Mouse (Mus musculus) kidney, adult 18-20 months (tissue): ENCODE measurements around the gene Zfp646.
"Not testable (repeated sequence)": the region's sequence is repeated elsewhere in the genome, so short reads cannot be mapped to it uniquely, and the experiment has no call there.

ENCODE experiments used
- DNase-seq: peaks from one replicate; pipeline ENCODE4 v3.0.0; 2021

Gene Zfp646

GRCm38 (mm10) chr7:127886551-127886950 lies 10.5 kb downstream of the Zfp646 start:
- DNase-seq = no peak

GRCm38 (mm10) chr7:127887191-127887590 lies 11.2 kb downstream of the Zfp646 start:
- DNase-seq = no peak

DNA sequence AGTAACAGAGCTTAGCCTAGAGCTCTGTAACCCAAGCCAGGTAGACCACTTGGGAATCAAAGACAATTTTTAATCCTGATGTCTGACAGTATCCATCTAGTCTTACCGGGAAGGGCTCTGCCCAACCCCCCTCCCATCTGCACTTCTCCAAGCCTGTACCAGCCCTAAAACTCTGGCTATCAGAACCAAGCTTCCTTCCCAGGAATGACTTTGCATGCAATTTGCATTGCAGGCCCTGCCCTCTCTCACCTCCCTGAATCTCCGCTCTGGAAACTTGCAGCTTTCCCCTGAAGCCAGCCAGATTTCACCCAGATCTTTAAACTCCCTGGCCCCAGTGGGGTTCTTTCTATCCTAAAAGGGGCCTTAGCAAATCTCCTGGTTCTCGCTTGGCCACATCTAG lies 11.8 kb downstream of the Zfp646 start:
- DNase-seq = no peak

GRCm38 (mm10) chr7:127888821-127889220 lies 12.8 kb downstream of the Zfp646 start:
- no peak for DNase-seq

GRCm38 (mm10) chr7:127890798-127891197 lies 14.8 kb downstream of the Zfp646 start, which contains the start of gene Prss53:
Prss53 (minus strand) TSS chr7:127890970.
- peak; percentile 77 for DNase-seq

DNA sequence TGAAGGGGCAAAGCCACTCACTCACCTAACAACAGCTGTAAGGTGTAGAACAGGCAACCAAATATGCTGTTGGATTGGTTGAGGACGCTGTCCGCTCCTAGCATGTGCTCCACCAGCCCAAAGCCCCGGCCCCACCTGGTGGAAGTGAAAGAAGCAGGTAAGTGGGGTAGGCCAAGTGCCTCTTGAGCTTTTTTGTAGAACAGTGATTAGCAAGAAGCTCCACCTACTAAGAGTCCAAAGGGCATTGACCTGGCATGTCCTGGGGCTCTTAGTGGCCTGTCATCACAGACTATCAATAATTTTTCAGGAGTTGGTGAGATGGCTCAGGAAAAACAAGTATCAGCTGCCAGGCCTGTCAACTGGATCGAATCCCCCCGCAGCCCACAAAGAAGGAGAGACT lies 18.5 kb downstream of the Zfp646 start:
- peak; percentile 32 for DNase-seq

GRCm38 (mm10) chr7:127895442-127895841 lies 19.4 kb downstream of the Zfp646 start, which contains the start of the genes Gm21974 and Vkorc1:
Gm21974 (minus strand) TSS chr7:127895454.
Vkorc1 (minus strand) TSS chr7:127895617.
- DNase-seq = peak; percentile 98

GRCm38 (mm10) chr7:127895891-127896290 lies 19.9 kb downstream of the Zfp646 start:
- DNase-seq = not testable (repeated sequence)

DNA sequence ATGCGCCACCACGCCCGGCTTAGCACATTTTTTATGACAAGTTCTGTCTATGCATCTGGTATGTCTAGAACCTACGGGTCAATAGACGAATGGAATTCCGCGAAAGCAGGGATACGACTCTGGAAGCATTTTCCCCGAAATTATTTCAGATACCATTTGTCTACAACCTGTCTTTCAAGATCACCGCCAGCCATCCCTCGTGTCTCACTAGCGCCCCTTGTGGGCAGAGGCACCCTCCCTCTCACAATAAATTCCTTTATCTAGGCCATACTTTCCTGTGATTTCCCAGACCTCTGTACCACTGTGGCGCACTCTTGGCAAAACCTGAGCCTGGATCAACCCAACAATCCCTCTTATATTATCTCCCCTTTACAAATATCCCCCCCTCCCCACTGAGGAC lies 20.4 kb downstream of the Zfp646 start:
- DNase-seq = peak; percentile 59

DNA sequence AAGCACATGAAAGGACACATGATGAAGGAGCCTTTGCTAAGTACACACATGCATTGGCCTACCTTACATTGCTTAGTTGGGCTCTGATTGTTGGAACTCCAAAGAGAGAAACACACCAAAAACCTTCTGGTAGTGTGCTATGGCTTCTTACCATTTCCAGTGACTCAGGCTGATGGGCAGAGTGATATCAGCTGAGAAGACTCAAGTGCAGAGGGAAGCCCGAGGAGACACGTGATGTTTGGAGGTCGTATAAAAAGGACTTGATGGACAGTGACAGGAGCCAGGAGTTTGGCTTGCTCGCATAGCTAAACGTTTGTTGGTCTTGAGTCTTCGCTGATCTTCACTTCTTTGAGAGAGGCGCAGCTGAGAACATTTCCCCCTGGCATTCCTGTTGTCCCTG lies 21.5 kb downstream of the Zfp646 start:
- no peak for DNase-seq

- no peak for DNase-seq
These were observed 22.3 kb downstream of the Zfp646 start for GRCm38 (mm10) chr7:127898179-127898956.

- no peak for DNase-seq
These were observed 24.0 kb downstream of the Zfp646 start for GRCm38 (mm10) chr7:127899997-127900396.

DNA sequence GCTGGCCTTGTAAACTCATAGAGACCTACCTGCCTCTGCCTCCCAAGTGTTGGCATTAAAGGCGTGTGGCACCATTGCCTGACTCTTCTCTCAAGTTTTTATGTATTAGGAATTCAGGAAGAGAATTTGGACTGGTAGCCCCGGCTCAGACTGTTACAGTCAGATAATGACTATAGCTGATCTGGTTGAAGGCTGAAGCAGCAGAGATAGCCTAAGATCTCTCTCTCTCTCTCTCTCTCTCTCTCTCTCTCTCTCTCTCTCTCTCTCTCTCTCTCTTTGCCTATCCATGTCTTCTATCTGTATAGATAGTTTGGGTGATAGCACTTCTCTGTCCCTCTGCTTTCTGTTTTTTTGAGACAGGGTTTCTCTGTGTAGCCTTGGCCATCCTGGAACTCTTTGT lies 25.8 kb downstream of the Zfp646 start:
- DNase-seq = no peak

GRCm38 (mm10) chr7:127903971-127904796 lies 28.2 kb downstream of the Zfp646 start, which contains the start of gene Bckdk:
Bckdk (plus strand) TSS chr7:127904082.
- peak; percentile 73 for DNase-seq

- no peak for DNase-seq
These were observed 31.9 kb downstream of the Zfp646 start for GRCm38 (mm10) chr7:127907939-127908338.

GRCm38 (mm10) chr7:127908656-127909055 lies 32.6 kb downstream of the Zfp646 start:
- DNase-seq = no peak

DNA sequence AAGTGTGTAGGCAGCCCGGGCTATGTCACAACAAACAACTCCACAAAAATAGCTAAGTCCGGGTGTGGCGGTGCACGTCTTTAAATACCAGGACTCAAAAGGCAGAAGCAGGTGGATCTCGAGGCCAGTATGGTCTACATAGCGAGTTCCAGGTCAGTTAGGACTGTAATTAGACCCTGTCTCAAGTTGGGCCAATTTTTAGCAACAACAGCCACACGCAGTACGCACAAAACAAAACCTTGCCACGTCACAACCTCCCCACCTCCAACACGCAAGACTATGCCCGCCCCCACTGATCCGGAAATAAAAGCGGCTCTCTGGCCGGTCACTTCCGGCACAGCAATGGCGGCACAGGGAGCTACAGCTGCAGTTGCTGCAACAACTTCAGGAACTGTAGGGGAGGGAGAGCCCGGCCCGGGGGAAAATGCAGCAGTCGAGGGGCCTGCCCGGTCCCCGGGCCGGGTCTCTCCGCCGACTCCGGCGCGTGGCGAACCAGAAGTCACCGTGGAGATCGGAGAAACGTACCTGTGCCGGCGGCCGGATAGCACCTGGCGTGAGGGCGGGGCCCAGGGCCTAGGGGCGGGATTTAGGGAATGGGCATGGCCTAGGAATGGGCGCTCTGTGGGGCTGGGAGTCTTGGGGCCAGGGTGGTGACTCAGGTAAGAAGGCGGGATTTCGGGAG lies 36.3 kb downstream of the Zfp646 start, which contains the start of gene Kat8:
Gene Kat8, plus strand, starts transcription at position 327 of the 682 bp plus-strand sequence.
- DNase-seq = peak; percentile 94

DNA sequence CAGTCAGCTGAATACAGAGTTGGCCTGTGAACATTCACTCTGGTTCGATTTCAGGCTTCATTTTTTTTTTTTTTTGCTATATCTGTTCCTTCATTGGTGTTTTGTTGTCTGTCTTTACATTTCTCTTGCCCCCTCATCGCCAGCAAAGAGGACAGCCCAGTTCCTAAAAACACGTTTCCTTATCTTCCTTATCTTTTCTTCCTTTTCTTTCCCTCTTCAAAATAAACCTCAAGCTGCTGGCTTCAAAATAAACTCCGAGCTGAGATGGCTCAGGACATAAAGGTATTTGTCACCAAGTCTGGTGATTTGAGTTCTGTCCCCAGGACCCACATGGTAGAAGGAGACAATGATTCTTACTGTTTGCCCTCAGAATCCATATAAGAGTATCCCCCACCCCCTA lies 36.9 kb downstream of the Zfp646 start:
- DNase-seq = no peak

GRCm38 (mm10) chr7:127915293-127915692 lies 39.3 kb downstream of the Zfp646 start:
- DNase-seq = no peak

DNA sequence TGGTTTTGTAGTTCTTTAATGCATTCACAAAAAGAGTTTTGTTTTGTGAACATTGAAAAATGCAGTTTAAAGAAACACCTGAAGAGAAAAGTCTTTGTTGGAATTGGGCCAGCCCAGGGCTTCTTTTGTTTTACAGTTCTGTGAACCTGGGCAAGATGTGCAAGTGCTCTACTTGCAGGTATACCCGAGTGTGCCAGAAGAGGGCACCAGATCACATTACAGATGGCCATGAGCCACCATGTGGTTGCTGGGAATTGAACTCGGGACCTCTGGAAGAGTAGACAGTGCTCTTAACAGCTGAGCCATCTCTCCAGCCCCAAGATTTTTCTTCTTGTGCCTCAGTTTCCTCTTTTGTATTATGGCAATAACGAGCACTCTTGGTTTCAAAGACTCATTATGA lies 42.2 kb downstream of the Zfp646 start:
- DNase-seq = peak; percentile 75

- peak; percentile 36 for DNase-seq
These were observed 43.3 kb downstream of the Zfp646 start for GRCm38 (mm10) chr7:127919290-127919689.

DNA sequence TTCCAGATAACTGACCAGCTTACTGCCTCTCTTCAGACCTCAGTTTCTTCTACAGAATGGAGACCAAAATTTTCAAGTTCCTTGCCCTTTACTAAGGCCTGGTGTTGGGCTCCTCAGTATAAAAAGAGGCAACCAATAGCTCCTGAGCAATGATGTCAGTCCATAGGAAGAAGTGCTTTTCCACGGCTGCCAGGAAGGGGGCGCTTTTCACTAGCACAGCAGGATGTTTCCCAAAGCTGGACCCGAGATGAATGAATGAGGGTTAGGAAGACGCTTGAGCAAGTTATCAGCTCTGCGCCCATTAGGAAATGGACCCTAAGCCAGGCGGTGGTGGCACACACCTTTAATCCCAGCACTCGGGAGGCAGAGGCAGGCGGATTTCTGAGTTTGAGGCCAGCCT lies 45.5 kb downstream of the Zfp646 start:
- DNase-seq = peak; percentile 53
